Mouse (Mus musculus) stomach, embryonic 15.5 days (tissue): Measurements from ENCODE around the gene Acot6. TPM values are rescaled to one million over a fixed set of nuclear protein-coding genes. Genes with fewer than 3 reads are reported as not detected.

ENCODE experiments used
- ATAC-seq: fragments of 200-750 bp; cut with Nextera tagmentation; 2 replicates; pipeline ENCODE4 v1.8.0; 2017; ENCODE audit warnings: low read depth, moderate number of reproducible peaks, moderate TSS enrichment; ENCODE audit not compliant: insufficient read depth, low FRiP score
- H3K27ac ChIP-seq: fragments of 300-500 bp; sonication (generic); 2 replicates; pipeline ENCODE4 v1.5.1; 2015; ENCODE audit warnings: mild to moderate bottlenecking, inconsistent platforms
- H3K27me3 ChIP-seq: fragments of 300-500 bp; sonication (generic); replicated peaks from 2 replicates; pipeline ENCODE4 v1.6.1; 2015; ENCODE audit warnings: inconsistent platforms
- H3K36me3 ChIP-seq: fragments of 300-500 bp; sonication (generic); 2 replicates; pipeline ENCODE4 v1.6.1; 2015; ENCODE audit warnings: inconsistent platforms
- H3K4me1 ChIP-seq: fragments of 300-500 bp; sonication (generic); 2 replicates; pipeline ENCODE4 v1.6.1; 2015; ENCODE audit warnings: inconsistent platforms
- H3K4me2 ChIP-seq: fragments of 300-500 bp; sonication (generic); 2 replicates; pipeline ENCODE4 v1.6.1; 2015; ENCODE audit warnings: mild to moderate bottlenecking, inconsistent platforms
- H3K4me3 ChIP-seq: fragments of 300-500 bp; sonication (generic); replicated peaks from 2 replicates; pipeline ENCODE4 v1.5.1; 2015; ENCODE audit warnings: inconsistent platforms
- H3K9ac ChIP-seq: fragments of 300-500 bp; sonication (generic); 2 replicates; pipeline ENCODE4 v1.6.1; 2015; ENCODE audit warnings: inconsistent platforms
- H3K9me3 ChIP-seq: fragments of 300-500 bp; sonication (generic); 2 replicates; pipeline ENCODE4 v1.6.1; 2016; ENCODE audit warnings: inconsistent platforms
- WGBS: fragments of 180-500 bp; shearing (Covaris S2); methylation state at CpG from one replicate; pipeline ENCODE4 v1.1.7; 2015; 5-methylcytosine and 5-hydroxymethylcytosine counted together
- polyA plus RNA-seq: library from polyadenylated mRNA; unstranded; fragments of >200 nt; fragmentation: Nextera tagmentation; extraction: Ambion mirVana; gene quantifications from 2 replicates; pipeline ENCODE4 v1.2.1, GENCODE M21; 2015

Gene Acot6
- polyA plus RNA-seq, 1 experiment from 2014 or later = 1.7 TPM

DNA sequence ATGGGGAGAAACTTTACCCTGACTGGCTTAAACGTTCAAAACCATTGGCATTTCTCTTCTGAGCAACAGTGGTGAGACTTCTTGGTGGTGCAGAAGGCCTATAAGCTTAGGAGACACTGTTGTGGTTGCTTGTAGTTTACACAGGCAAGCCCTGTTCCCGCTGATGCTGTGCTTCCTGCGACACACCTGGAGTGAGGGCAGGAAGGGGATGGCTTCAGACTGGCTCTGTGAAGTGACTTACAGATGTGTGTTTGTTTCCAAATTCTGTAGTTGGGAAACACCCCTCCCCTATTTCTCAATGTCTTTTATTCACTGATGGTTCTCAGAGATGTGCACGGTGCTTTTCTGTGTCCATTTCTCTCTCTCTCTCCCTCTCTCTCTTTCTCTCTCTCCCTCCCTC, 39.7 kb downstream of the Acot6 start:
- Histone ChIP-seq H3K9me3 (no peaks in the 10 kb centered on the region), H3K9ac (no peak overlapping the region), H3K27ac (no peak overlapping the region), H3K4me2 (no peak overlapping the region), H3K4me3 (no peak overlapping the region), H3K27me3 (no peaks in the 10 kb centered on the region), H3K4me1 (no peaks in the 10 kb centered on the region), H3K36me3 (peaks cover 3% of the 10 kb centered on the region; the same call in 1 of the 2 replicates)
- ATAC-seq = no peak
- WGBS = 71% methylated on average over 4 of the region's 4 CpGs

DNA sequence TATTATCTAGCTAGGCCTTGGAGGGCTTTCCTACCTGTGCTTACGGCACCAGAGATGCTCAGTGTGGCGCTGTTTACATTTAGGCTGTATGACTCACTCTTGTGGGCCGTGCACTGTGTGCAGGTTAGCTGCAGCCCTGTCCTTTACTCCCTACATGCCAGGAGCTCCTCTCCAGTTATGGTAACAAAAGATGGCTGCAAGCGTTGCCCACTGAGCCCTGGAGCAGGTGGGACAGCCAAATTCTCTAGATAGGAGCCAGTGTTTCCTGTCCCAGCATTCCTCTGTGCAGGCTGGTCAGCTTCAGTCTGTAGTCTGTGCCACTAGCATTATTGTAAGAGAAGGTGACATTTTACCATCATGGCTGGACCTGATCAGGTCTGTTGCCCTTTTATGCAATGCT, 40.8 kb downstream of the Acot6 start:
- no peaks in the 10 kb centered on the region for H3K4me1 ChIP-seq
- WGBS = 71% methylated on average over 4 of the region's 4 CpGs
- H3K27ac ChIP-seq = no peak overlapping the region
- no peak for ATAC-seq
- H3K9ac ChIP-seq = no peak overlapping the region
- H3K27me3 ChIP-seq = no peaks in the 10 kb centered on the region
- H3K36me3 ChIP-seq = peaks cover 3% of the 10 kb centered on the region; the same call in 1 of the 2 replicates
- no peak overlapping the region for H3K4me3 ChIP-seq
- H3K4me2 ChIP-seq = no peak overlapping the region
- no peaks in the 10 kb centered on the region for H3K9me3 ChIP-seq

DNA sequence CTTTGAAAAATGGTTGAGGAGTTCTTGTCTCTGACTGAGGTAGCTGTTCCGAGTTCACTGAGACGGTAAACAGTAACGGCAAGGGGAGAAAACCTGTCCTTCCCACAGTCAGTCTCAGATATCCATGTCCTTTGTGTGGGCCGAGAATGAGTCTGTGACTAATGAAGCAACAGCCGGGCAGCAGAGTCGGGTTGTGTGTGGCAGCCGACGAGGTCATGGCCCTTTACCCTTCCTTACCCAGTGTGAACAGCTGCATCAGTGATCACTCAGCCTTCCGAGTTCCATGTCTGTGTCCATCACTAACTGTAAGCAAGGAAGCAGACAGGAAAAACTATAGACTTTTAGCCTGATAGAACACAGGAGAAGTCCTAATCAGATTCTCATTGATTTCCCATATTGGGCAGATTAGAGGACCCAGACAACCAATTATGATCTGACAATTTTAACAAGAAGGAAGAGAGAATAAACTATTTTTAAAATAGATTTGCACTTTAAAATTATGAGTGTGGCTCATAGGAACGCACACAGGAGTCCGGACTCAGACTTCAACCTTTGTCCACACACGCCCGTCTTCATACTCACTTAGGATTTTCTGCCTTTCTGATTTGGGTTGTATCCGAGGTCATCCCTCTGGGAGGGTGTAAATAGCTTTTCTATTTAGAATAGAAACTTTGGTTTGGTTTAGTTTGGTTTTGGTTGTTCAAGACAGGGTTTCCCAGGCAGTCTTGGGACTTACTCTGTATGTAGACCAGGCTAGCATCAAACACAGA, 42.0 kb downstream of the Acot6 start:
- ATAC-seq = no peak
- no peak overlapping the region for H3K9ac ChIP-seq
- no peaks in the 10 kb centered on the region for H3K36me3 ChIP-seq
- 51% methylated on average over 14 of the region's 14 CpGs for WGBS
- no peak overlapping the region for H3K4me3 ChIP-seq
- H3K27ac ChIP-seq = no peak overlapping the region
- no peak overlapping the region for H3K4me2 ChIP-seq
- H3K9me3 ChIP-seq = no peaks in the 10 kb centered on the region
- H3K4me1 ChIP-seq = no peaks in the 10 kb centered on the region
- H3K27me3 ChIP-seq = no peaks in the 10 kb centered on the region

DNA sequence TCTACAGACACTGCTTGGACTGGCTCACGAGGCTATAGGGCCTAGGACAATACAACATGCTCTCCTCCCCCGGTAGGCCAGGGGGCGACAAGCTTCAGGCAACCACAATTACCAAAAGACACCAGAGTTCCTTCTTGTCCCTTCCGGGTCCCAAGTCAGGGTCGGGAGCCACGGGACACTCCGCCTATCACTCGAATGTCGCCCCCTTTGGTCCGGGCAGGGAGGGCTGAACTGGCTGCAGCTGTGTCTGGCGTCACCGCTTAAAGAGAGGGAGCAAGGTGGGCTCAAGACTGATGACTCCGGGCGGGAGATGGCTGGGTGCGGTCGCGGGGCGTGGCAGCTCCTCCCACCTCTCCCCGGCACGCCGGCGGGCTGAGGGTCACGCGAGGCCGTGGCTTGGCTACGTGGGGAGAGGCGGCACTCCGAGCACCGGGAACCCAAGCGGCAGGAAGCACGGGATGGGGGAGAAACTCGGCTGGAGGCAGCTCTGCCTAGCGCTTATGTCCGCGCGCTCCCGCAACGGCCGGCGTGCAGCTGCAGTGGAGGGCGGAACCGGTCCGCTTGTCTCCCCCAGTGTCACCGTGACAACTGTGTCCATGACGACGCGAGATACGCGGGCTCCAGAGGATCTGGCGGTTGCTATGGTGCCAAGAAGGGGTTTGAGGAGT, 47.6 kb downstream of the Acot6 start, which contains the start of gene Pnma1:
Gene Pnma1 (minus strand): TSS at position 536 of the 668 bp plus-strand sequence.
- H3K4me1 ChIP-seq = peaks cover 18% of the 10 kb centered on the region
- no peak within 1 kb of the TSS for H3K27ac ChIP-seq
- H3K4me2 ChIP-seq = peak within 1 kb of the TSS; percentile 82
- peak within 1 kb of the TSS; percentile 46 for H3K4me3 ChIP-seq
- 2% methylated on average over 48 of the region's 50 CpGs for WGBS
- H3K27me3 ChIP-seq = no peaks in the 10 kb centered on the region
- H3K36me3 ChIP-seq = peaks cover 7% of the 10 kb centered on the region
- ATAC-seq = peak; percentile 68
- H3K9ac ChIP-seq = 0 out of 2 replicates have a peak within 1 kb of the TSS, but pooled peaks have one; percentile 7
- no peaks in the 10 kb centered on the region for H3K9me3 ChIP-seq

DNA sequence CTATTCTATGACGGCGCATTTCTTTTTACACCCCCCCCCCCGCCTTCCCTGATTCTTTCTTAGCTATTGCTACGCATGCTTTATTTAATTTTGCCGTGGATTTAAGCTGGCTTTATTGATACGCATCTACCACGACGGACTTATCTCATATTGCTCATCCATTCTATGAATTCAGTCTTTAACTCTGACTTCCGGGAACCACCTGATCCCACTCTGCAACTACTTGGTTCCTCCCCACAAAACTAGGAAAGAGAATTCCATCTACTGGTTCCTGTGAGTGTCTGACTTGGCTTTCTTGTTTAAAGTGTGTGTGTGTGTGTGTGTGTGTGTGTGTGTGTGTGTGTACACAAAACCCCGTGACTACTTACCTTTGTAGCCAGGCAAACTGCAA, 48.2 kb downstream of the Acot6 start:
- H3K9me3 ChIP-seq = no peaks in the 10 kb centered on the region

DNA sequence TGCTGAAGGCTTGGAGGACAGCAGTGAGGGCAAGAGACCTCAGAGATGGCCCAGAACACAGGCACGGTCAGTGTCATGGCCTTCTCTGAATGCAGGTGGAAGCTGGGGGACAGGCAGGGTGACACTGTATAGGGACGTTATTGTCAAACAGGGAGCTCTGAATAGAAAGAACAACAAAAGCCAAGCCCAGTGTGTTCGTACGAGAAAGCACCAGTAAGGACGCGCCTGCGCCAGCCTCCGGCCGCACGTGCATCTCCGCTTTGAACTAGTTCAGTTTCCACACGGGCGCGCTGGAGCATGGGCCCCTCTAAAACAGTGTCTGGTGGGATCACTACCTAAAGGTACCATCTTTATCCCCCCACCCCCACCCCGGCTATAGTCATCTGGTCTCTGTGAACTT, 49.5 kb downstream of the Acot6 start:
- Histone ChIP-seq H3K27ac (no peak overlapping the region), H3K4me3 (no peak overlapping the region), H3K9me3 (no peaks in the 10 kb centered on the region), H3K36me3 (peaks cover 17% of the 10 kb centered on the region), H3K9ac (no peak overlapping the region), H3K4me2 (no peak overlapping the region), H3K27me3 (no peaks in the 10 kb centered on the region), H3K4me1 (peaks cover 18% of the 10 kb centered on the region)
- no peak for ATAC-seq
- 86% methylated on average over 15 of the region's 15 CpGs for WGBS

More for the DNA sequence above, 48.2 kb downstream of the Acot6 start:
- Histone ChIP-seq H3K4me2 (peak overlapping the region; percentile 82), H3K36me3 (peaks cover 9% of the 10 kb centered on the region), H3K27me3 (no peaks in the 10 kb centered on the region), H3K27ac (no peak overlapping the region), H3K4me1 (peaks cover 18% of the 10 kb centered on the region), H3K9ac (no peak overlapping the region), H3K4me3 (peak overlapping the region; percentile 46)
- WGBS = 14% methylated on average over 10 of the region's 10 CpGs
- ATAC-seq = no peak

DNA sequence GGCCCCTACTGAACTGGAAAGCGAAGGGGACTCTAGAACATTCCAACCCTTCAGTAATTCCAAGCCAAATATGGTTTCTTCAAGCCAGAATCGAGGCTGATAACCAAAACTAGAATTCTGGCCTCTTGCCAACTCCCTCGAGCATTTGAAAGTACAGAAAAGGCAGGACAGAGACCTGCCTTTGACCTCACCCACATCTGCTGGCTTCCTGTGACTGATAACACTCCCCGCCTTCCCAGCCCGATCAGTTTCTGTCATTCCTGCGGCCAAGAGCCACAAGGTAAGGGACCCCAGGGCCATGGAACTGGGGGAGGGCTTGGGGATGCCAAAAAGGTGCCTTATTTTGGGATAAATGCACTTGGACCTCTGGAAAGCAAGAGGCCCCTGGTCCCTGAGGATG, 50.5 kb downstream of the Acot6 start:
- Histone ChIP-seq H3K9me3 (no peaks in the 10 kb centered on the region), H3K4me2 (no peak overlapping the region), H3K36me3 (peaks cover 25% of the 10 kb centered on the region), H3K4me1 (peaks cover 18% of the 10 kb centered on the region), H3K9ac (no peak overlapping the region), H3K4me3 (no peak overlapping the region), H3K27me3 (no peaks in the 10 kb centered on the region), H3K27ac (0 out of 2 replicates have a peak overlapping the region, but pooled peaks have one; percentile 72)
- ATAC-seq = peak; percentile 74; the same call in 1 of the 2 replicates
- 30% methylated on average over 6 of the region's 6 CpGs for WGBS

DNA sequence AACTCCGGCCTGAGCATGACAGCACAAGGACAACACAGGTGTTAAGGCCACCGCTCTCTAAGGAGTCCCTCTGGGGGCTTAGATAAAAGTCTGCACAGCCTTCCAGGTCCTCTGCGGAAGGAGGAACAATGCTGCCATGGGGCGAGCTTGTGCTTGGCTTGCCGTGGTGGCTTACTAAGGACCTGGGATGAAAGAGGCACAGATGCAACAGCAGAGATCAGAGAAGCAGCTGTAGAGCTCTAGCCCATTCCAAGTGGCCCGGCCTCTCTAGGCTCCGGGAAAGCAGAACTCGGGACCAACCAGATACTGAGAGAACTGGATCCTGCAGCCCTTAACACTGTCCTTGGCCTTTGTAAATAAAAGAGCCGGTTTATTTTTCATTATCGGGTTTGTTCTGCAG, 51.5 kb downstream of the Acot6 start:
- H3K9ac ChIP-seq = no peak overlapping the region
- peaks cover 33% of the 10 kb centered on the region for H3K36me3 ChIP-seq

DNA sequence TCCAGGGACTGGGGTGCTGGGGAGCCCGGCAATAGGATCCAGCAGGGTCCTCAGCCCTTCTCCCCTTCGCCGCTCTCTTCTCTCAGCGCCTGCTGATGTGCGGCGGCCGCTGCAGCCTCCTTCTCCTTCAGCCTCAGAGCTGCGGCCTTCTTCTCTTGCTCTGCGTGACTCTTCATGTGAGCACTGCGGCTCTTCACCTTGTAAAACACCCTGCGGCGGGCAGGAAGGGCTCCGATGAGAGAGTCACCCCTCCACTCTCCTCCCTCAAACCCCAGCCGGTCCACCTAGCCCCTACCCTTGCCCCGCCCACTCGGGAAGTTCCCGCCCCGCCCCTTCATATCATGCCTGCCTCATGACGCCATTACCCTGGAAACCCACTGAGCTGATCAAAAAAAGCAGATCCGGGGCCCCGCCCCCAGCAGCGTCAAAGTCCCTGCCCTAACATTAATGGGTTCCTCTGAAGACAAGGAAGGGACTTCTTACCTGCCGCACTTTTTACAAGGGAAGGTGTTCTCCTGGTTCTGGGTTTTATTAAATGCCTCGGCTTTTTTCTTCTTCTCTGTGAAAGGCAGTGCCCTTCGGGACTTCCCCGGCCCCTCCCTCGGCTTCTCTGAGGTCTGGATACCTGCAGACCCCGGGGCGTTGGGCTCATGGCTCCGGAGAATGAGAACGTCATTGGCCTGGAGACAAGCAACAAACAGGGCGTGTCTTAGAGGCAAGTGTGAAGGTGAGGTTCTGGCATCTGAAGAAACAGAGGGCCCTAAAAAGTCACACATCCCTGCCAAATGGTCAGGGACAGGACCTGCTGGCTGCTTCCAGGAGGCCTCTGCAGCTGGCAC, 52.1 kb downstream of the Acot6 start:
- no peak overlapping the region for H3K9ac ChIP-seq
- peak; percentile 16; the same call in 1 of the 2 replicates for ATAC-seq
- peak overlapping the region; percentile 72 for H3K27ac ChIP-seq
- 61% methylated on average over 32 of the region's 32 CpGs for WGBS
- peaks cover 18% of the 10 kb centered on the region for H3K4me1 ChIP-seq
- peaks cover 36% of the 10 kb centered on the region for H3K36me3 ChIP-seq
- no peaks in the 10 kb centered on the region for H3K27me3 ChIP-seq
- peak overlapping the region; percentile 28; the same call in 1 of the 2 replicates for H3K4me2 ChIP-seq
- no peaks in the 10 kb centered on the region for H3K9me3 ChIP-seq
- no peak overlapping the region for H3K4me3 ChIP-seq

More for the DNA sequence above, 51.5 kb downstream of the Acot6 start:
- 0 out of 2 replicates have a peak, but pooled peaks have one; percentile 33 for ATAC-seq
- WGBS = 75% methylated on average over 10 of the region's 10 CpGs
- Histone ChIP-seq H3K4me1 (peaks cover 18% of the 10 kb centered on the region), H3K27me3 (no peaks in the 10 kb centered on the region), H3K4me3 (no peak overlapping the region), H3K4me2 (peak overlapping the region; percentile 28; the same call in 1 of the 2 replicates), H3K27ac (peak overlapping the region; percentile 72), H3K9me3 (no peaks in the 10 kb centered on the region)

DNA sequence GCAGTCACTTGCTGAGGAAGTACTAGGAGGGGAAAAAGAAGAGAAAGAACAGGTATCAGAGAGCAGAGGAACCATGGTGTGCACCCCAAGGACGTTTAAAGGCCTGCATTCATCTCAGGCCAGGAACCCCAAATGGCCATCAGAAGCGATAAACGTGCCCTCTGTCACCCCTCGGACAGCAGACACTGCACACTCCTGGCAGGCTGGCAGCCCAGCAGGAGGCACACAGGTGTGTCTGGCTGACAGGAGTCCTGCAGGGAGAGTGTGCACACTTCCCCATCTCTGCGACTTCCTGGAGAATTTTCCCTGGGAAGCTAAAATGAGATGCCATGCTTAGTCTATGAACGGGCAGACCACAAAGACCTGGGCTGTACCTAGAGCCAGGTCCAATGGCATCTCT, 53.0 kb downstream of the Acot6 start:
- WGBS = 78% methylated on average over 6 of the region's 6 CpGs
- H3K4me2 ChIP-seq = no peak overlapping the region
- no peak overlapping the region for H3K9ac ChIP-seq
- H3K9me3 ChIP-seq = no peaks in the 10 kb centered on the region
- ATAC-seq = no peak
- peaks cover 13% of the 10 kb centered on the region for H3K4me1 ChIP-seq
- H3K27me3 ChIP-seq = no peaks in the 10 kb centered on the region
- no peak overlapping the region for H3K4me3 ChIP-seq
- H3K27ac ChIP-seq = no peak overlapping the region
- peaks cover 44% of the 10 kb centered on the region for H3K36me3 ChIP-seq

DNA sequence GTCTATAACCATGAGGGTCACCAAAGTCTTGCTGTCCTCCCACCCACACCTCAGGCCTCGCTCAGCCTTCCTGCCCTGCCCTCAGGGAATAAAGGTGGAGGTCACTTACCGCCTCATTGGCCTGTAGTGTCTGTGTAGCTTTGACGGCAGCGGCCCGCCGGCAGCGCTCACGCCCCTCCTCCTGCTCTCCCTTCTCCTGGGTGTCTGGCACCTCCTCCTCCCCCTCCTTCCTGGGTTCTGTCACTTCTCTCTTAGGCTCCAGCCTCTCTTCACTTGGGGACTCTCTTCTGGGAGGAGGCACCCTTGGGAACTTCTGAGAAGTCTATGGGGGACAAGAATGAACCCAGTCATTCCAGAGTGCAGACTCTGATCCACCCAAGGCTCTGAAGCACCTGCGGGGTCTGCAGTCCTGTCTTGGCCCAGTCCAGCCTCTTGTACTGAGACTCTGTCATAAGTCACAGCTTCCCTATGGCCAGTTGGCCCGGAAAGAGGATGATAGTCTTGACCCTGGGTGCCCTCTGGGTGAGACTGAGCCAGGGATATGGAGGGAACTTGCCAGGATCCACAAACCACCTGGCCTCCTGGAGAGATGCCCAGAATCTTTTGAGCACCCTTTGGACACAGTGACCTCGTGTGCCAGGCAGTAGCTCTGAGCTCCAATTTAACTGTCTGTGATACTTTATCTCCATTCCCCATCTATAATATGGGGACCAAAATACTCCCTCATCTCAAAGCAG, 54.5 kb downstream of the Acot6 start:
- Histone ChIP-seq H3K4me3 (no peak overlapping the region), H3K4me2 (no peak overlapping the region), H3K27me3 (no peaks in the 10 kb centered on the region), H3K4me1 (peaks cover 10% of the 10 kb centered on the region), H3K27ac (no peak overlapping the region), H3K9me3 (no peaks in the 10 kb centered on the region), H3K36me3 (peaks cover 59% of the 10 kb centered on the region), H3K9ac (no peak overlapping the region)
- 60% methylated on average over 11 of the region's 11 CpGs for WGBS
- ATAC-seq = no peak
